Mouse (Mus musculus): ENCODE results near the gene Rnf181.

- TF ChIP-seq POLR2A (IDR thresholded peaks at IDR 0.05; ENCODE audit: low read depth, low read length): no peak
- peak; percentile 29; the same call in 1 of the 2 replicates for TF ChIP-seq CTCF (conservative IDR thresholded peaks at IDR 0.05; ENCODE audit: insufficient read depth, insufficient read length, low read depth, low read length)
These were observed 11.5 kb downstream of the Rnf181 start, which contains the start of gene Tmem150a for GRCm38 (mm10) chr6:72355066-72355911.

Measured in kidney, adult 2 months (tissue).